Mouse (Mus musculus) ES-Bruce4 (cell line): ENCODE results near the gene Syt16.

Experiments
- EP300 ChIP-seq: IDR thresholded peaks from 2 replicates; pipeline ENCODE4 v1.6.1; 2011; ENCODE audit warnings: low read depth, low read length; ENCODE audit not compliant: insufficient read depth
- POLR2A ChIP-seq: IDR thresholded peaks from one replicate; pipeline ENCODE4 v1.8.1; 2011; ENCODE audit warnings: low read length; ENCODE audit not compliant: insufficient read depth

DNA sequence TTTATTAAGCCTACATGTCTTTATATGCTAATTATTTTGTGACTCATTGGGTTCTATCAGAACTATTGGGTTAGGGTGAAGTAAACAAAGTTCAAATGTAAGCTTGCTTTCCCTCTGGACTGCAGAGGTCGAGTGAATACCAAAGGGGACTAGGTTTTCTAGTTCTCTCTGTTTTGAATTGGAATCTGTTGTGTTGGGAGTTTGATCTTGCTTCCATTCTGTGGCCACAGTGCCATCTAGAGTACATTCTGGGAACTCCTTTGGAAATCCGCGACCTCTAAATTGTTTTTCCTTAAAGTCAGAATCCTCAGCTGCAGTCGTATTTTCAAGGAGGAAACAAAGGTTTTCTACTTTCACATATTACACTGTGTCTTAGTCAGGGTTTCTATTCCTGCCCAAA, 296.2 kb downstream of the Syt16 start:
- no peak for TF ChIP-seq POLR2A
- no peak for TF ChIP-seq EP300
